Mouse (Mus musculus): ENCODE measurements around the gene Far2. TPM values are rescaled to one million over a fixed set of nuclear protein-coding genes. Genes with fewer than 3 reads are reported as not detected.
"Not testable (repeated sequence)": the region's sequence is repeated elsewhere in the genome, so short reads cannot be mapped to it uniquely, and the experiment has no call there.

The Far2 gene
- total and polyA plus RNA-seq, 3 experiments = 0.16 to 3.7 (median 3.5) TPM

DNA sequence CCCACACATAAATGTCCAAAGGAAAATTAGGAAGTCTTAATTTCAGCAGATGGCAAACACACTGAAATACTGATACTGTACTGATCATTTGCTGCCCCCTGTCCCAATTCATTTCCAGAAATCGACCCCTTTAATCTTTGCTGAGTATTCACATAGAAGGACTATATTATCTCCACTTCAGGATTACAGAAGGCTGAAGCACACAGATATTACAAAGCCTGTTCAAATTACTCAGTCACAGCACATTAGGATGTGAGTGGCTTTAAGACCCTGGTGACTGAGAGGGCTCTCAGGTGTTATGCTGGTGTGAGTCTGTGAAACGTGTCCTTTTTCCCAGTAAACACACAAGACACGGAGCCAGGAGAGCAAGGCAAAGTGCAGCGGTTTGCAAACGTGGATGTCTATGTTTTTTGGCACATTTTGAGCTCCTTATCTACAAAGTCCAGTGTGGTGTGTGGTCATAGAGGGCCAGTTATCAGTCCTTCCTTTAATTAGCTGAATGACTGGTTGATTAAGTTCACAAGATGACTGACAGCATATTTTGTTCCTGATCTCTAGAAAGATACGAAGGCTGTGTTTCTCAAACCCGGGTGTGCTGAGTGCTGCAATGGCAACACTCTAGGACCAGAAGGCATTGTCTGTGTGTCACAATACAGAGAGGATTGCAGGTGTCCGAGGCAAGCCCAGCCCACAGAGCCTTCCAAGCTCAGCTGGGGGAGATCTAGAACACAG lies 61.8 kb downstream of the Far2 start:
- peak; percentile 87 for ATAC-seq (ENCODE audit: extremely low read depth, insufficient number of reproducible peaks, low FRiP score, poor library complexity, severe bottlenecking)
- Histone ChIP-seq H3K27me3 (ENCODE audit: insufficient read depth, low read length) (peaks cover 8% of the 10 kb centered on the region), H3K4me3 (ENCODE audit: low read depth, low read length) (peak overlapping the region; percentile 4; the same call in 1 of the 2 replicates), H3K4me1 (ENCODE audit: insufficient read depth, low read depth, low read length) (peaks cover 11% of the 10 kb centered on the region), H3K36me3 (replicated peaks) (no peaks in the 10 kb centered on the region), H3K9me3 (replicated peaks) (no peaks in the 10 kb centered on the region)
- DNase-seq (ENCODE audit: low spot score) = no peak
- TF ChIP-seq TAL1 (conservative IDR thresholded peaks at IDR 0.05; ENCODE audit: low read depth, low read length) (peak; percentile 48), GATA2 (IDR thresholded peaks at IDR 0.05; ENCODE audit: borderline replicate concordance, low read depth, low read length) (no peak)

- Histone ChIP-seq H3K36me3 (replicated peaks) (no peaks in the 10 kb centered on the region), H3K9me3 (replicated peaks) (no peaks in the 10 kb centered on the region), H3K4me1 (ENCODE audit: insufficient read depth, low read depth, low read length) (peaks cover 9% of the 10 kb centered on the region), H3K27me3 (ENCODE audit: insufficient read depth, low read length) (peaks cover 8% of the 10 kb centered on the region), H3K4me3 (ENCODE audit: low read depth, low read length) (no peak overlapping the region)
- ATAC-seq (ENCODE audit: extremely low read depth, insufficient number of reproducible peaks, low FRiP score, poor library complexity, severe bottlenecking) (no peak), DNase-seq (ENCODE audit: low spot score) (no peak)
- no peak for TF ChIP-seq CTCF (IDR thresholded peaks at IDR 0.05; ENCODE audit: low read depth, low read length)
- TF ChIP-seq GATA1 (IDR thresholded peaks at IDR 0.05; ENCODE audit: borderline replicate concordance, low read length) = no peak
- TF ChIP-seq POLR2AphosphoS5 (IDR thresholded peaks at IDR 0.05; ENCODE audit: insufficient replicate concordance, low read depth, low read length) = no peak
- no peak for TF ChIP-seq TAL1 (conservative IDR thresholded peaks at IDR 0.05; ENCODE audit: low read depth, low read length)
- no peak for TF ChIP-seq GATA2 (IDR thresholded peaks at IDR 0.05; ENCODE audit: borderline replicate concordance, low read depth, low read length)
Measured at GRCm38 (mm10) chr6:148110996-148111633, 64.1 kb downstream of the Far2 start.

- Histone ChIP-seq H3K4me3 (ENCODE audit: low read depth, low read length) (no peak overlapping the region), H3K9me3 (replicated peaks) (no peaks in the 10 kb centered on the region), H3K36me3 (replicated peaks) (no peaks in the 10 kb centered on the region), H3K27me3 (ENCODE audit: insufficient read depth, low read length) (peaks cover 7% of the 10 kb centered on the region; the same call in 1 of the 2 replicates), H3K4me1 (ENCODE audit: insufficient read depth, low read depth, low read length) (no peaks in the 10 kb centered on the region; the same call in 1 of the 2 replicates)
- TF ChIP-seq GATA2 (IDR thresholded peaks at IDR 0.05; ENCODE audit: borderline replicate concordance, low read depth, low read length) (no peak), TAL1 (conservative IDR thresholded peaks at IDR 0.05; ENCODE audit: low read depth, low read length) (no peak), POLR2AphosphoS5 (IDR thresholded peaks at IDR 0.05; ENCODE audit: insufficient replicate concordance, low read depth, low read length) (no peak), GATA1 (IDR thresholded peaks at IDR 0.05; ENCODE audit: borderline replicate concordance, low read length) (no peak), CTCF (IDR thresholded peaks at IDR 0.05; ENCODE audit: low read depth, low read length) (no peak)
- ATAC-seq (ENCODE audit: extremely low read depth, insufficient number of reproducible peaks, low FRiP score, poor library complexity, severe bottlenecking) = no peak
- no peak for DNase-seq (ENCODE audit: low spot score)
Measured at GRCm38 (mm10) chr6:148116371-148116770, 69.3 kb downstream of the Far2 start.

- Histone ChIP-seq H3K4me3 (ENCODE audit: low read depth, low read length) (no peak overlapping the region), H3K27me3 (ENCODE audit: insufficient read depth, low read length) (peaks cover 7% of the 10 kb centered on the region; the same call in 1 of the 2 replicates), H3K4me1 (ENCODE audit: insufficient read depth, low read depth, low read length) (no peaks in the 10 kb centered on the region), H3K36me3 (replicated peaks) (no peaks in the 10 kb centered on the region), H3K9me3 (replicated peaks) (no peaks in the 10 kb centered on the region)
- DNase-seq (ENCODE audit: low spot score) (no peak), ATAC-seq (ENCODE audit: extremely low read depth, insufficient number of reproducible peaks, low FRiP score, poor library complexity, severe bottlenecking) (no peak)
- TF ChIP-seq POLR2AphosphoS5 (IDR thresholded peaks at IDR 0.05; ENCODE audit: insufficient replicate concordance, low read depth, low read length) (no peak), GATA2 (IDR thresholded peaks at IDR 0.05; ENCODE audit: borderline replicate concordance, low read depth, low read length) (no peak), CTCF (IDR thresholded peaks at IDR 0.05; ENCODE audit: low read depth, low read length) (no peak), TAL1 (conservative IDR thresholded peaks at IDR 0.05; ENCODE audit: low read depth, low read length) (no peak), GATA1 (IDR thresholded peaks at IDR 0.05; ENCODE audit: borderline replicate concordance, low read length) (no peak)
Measured at GRCm38 (mm10) chr6:148116907-148117306, 69.8 kb downstream of the Far2 start.

DNA sequence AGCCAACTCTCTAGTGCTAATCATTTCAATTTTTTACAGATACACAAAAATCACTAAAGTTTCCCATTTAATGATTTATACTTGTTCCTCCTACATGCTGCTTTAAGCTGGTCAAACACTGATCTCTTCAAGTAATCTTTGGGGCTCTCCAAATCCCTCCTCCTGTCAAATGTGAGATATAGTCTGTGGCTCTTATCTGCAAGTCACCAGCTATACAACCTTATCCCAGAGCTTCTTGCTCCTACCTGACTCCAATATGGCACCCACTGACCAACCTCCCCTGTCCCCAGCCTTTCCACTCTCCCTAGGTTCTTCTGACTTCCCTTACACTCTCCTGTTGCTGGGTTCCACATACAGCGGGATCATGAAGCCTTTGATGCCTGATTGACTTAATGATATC lies 70.6 kb downstream of the Far2 start:
- DNase-seq (ENCODE audit: low spot score) (no peak), ATAC-seq (ENCODE audit: extremely low read depth, insufficient number of reproducible peaks, low FRiP score, poor library complexity, severe bottlenecking) (peak; percentile 51)
- H3K27me3 ChIP-seq (ENCODE audit: insufficient read depth, low read length) = peaks cover 5% of the 10 kb centered on the region; the same call in 1 of the 2 replicates
- TF ChIP-seq CTCF (IDR thresholded peaks at IDR 0.05; ENCODE audit: low read depth, low read length) = no peak
- no peak for TF ChIP-seq GATA1 (IDR thresholded peaks at IDR 0.05; ENCODE audit: borderline replicate concordance, low read length)
- TF ChIP-seq GATA2 (IDR thresholded peaks at IDR 0.05; ENCODE audit: borderline replicate concordance, low read depth, low read length) = no peak
- TF ChIP-seq POLR2AphosphoS5 (IDR thresholded peaks at IDR 0.05; ENCODE audit: insufficient replicate concordance, low read depth, low read length) = no peak
- no peak for TF ChIP-seq TAL1 (conservative IDR thresholded peaks at IDR 0.05; ENCODE audit: low read depth, low read length)
- H3K4me3 ChIP-seq (ENCODE audit: low read depth, low read length) = no peak overlapping the region
- no peaks in the 10 kb centered on the region for H3K4me1 ChIP-seq (ENCODE audit: insufficient read depth, low read depth, low read length)
- no peaks in the 10 kb centered on the region for H3K9me3 ChIP-seq (replicated peaks)
- H3K36me3 ChIP-seq (replicated peaks) = no peaks in the 10 kb centered on the region

DNA sequence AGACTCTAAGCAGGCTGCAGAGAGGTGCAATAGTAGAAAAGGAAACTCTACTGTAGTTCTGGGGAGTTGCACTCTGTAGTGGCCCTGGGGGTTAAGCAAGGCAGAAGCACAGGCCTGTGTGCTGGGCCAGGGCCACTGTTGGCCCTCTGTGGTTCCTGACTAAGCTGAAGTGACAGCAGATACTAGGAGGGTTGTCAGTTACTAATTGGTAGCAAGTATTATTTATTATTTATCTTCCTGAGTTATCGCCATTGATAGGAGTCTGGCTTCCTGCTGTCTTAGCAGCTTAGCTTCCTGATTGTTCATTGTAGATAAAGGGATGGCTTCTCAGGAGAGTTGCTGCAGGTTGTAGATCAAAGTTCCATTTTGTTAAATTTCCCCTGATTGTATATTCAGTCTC lies 73.6 kb downstream of the Far2 start:
- no peaks in the 10 kb centered on the region for H3K9me3 ChIP-seq (replicated peaks)
- H3K4me1 ChIP-seq (ENCODE audit: insufficient read depth, low read depth, low read length) = no peaks in the 10 kb centered on the region
- TF ChIP-seq GATA2 (IDR thresholded peaks at IDR 0.05; ENCODE audit: borderline replicate concordance, low read depth, low read length) = no peak
- no peak for TF ChIP-seq CTCF (IDR thresholded peaks at IDR 0.05; ENCODE audit: low read depth, low read length)
- no peak for TF ChIP-seq TAL1 (conservative IDR thresholded peaks at IDR 0.05; ENCODE audit: low read depth, low read length)
- TF ChIP-seq GATA1 (IDR thresholded peaks at IDR 0.05; ENCODE audit: borderline replicate concordance, low read length) = no peak
- no peak for TF ChIP-seq POLR2AphosphoS5 (IDR thresholded peaks at IDR 0.05; ENCODE audit: insufficient replicate concordance, low read depth, low read length)
- H3K4me3 ChIP-seq (ENCODE audit: low read depth, low read length) = no peak overlapping the region
- peaks cover 5% of the 10 kb centered on the region; the same call in 1 of the 2 replicates for H3K27me3 ChIP-seq (ENCODE audit: insufficient read depth, low read length)
- DNase-seq (ENCODE audit: low spot score) (no peak), ATAC-seq (ENCODE audit: extremely low read depth, insufficient number of reproducible peaks, low FRiP score, poor library complexity, severe bottlenecking) (peak; percentile 65)
- H3K36me3 ChIP-seq (replicated peaks) = no peaks in the 10 kb centered on the region

DNA sequence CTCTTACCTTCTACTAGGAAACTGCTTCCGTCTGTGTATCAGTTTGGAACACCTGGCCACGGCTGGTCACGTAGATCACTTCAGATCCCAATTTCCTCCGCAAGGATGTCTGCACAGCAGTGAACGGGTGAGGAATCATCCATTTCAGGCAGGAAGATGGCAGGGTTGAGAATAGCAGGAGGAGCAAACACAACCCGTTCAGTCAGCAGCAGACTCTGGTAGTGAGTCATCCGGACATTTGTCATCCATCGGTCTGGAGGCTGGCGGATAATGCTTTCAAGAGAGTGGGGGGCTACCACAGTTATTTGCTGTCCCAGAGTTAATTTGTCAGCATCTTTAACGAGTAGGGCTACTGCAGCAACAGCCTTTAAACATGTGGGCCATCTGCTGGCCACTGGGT lies 79.8 kb downstream of the Far2 start:
- not testable (repeated sequence) for H3K4me1 ChIP-seq (ENCODE audit: insufficient read depth, low read depth, low read length); H3K36me3 ChIP-seq (replicated peaks); DNase-seq (ENCODE audit: low spot score); H3K27me3 ChIP-seq (ENCODE audit: insufficient read depth, low read length); H3K4me3 ChIP-seq (ENCODE audit: low read depth, low read length); ATAC-seq (ENCODE audit: extremely low read depth, insufficient number of reproducible peaks, low FRiP score, poor library complexity, severe bottlenecking); H3K9me3 ChIP-seq (replicated peaks)

Measured in G1E (cell line).